Mouse (Mus musculus) heart, embryonic 10.5 days (tissue): ENCODE data around the gene Zfp69. TPM values are rescaled to one million over a fixed set of nuclear protein-coding genes. Genes with fewer than 3 reads are reported as not detected.
A peak's percentile ranks its signal among the peaks of the same experiment; 100 is the strongest.

Source experiments
- DNase-seq: peaks from one replicate; pipeline ENCODE4 v3.0.0-alpha.2; 2017; ENCODE audit warnings: low spot score
- H3K27ac ChIP-seq: fragments of 300-500 bp; sonication (generic); 2 replicates; pipeline ENCODE4 v1.5.1; 2016; ENCODE audit warnings: mild to moderate bottlenecking
- H3K27me3 ChIP-seq: fragments of 300-500 bp; sonication (generic); 2 replicates; pipeline ENCODE4 v1.6.1; 2016; ENCODE audit warnings: mild to moderate bottlenecking; ENCODE audit not compliant: poor library complexity, insufficient read depth, severe bottlenecking
- H3K36me3 ChIP-seq: fragments of 300-500 bp; sonication (generic); 2 replicates; pipeline ENCODE4 v1.6.1; 2016; ENCODE audit warnings: mild to moderate bottlenecking, moderate library complexity
- H3K4me1 ChIP-seq: fragments of 300-500 bp; sonication (generic); 2 replicates; pipeline ENCODE4 v1.6.1; 2016; ENCODE audit warnings: mild to moderate bottlenecking
- H3K4me3 ChIP-seq: fragments of 300-500 bp; sonication (generic); 2 replicates; pipeline ENCODE4 v1.5.1; 2016; ENCODE audit warnings: mild to moderate bottlenecking, moderate library complexity
- H3K9me3 ChIP-seq: fragments of 300-500 bp; sonication (generic); 2 replicates; pipeline ENCODE4 v1.6.1; 2016; ENCODE audit warnings: mild to moderate bottlenecking, moderate library complexity
- WGBS: fragments of 180-500 bp; shearing (Covaris S2); methylation state at CpG from one replicate; pipeline ENCODE4 v1.1.7; 2016; 5-methylcytosine and 5-hydroxymethylcytosine counted together
- polyA plus RNA-seq: library from polyadenylated mRNA; unstranded; fragments of >200 nt; fragmentation: Nextera tagmentation; extraction: Ambion mirVana; gene quantifications from 2 replicates; pipeline ENCODE4 v1.2.1, GENCODE M21; 2016

Gene Zfp69
- polyA plus RNA-seq, 1 experiment from 2014 or later: 15.7 TPM

DNA sequence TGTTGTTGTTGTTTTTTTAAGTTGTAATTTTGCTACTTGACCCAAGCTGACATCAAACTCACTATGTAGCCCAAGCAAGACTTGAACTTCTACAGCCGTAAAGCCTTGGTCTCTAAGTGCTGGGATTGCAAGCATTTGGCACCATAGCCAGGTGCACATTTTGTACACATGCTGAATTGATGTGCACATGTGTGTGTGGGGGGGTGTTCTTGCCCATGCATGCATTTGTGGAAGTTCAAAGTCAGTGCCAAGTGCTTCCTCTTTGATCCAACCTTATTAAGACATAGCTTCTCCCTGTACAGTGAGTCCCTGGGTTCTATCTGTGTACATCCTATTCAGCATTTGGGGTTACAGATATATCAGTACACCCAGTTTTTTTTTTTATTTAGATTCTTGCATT, 4.1 kb upstream of the Zfp69 start:
- no peak overlapping the region for H3K27ac ChIP-seq
- no peaks in the 10 kb centered on the region for H3K9me3 ChIP-seq
- H3K4me3 ChIP-seq: no peak overlapping the region
- no peak for DNase-seq
- no peaks in the 10 kb centered on the region for H3K36me3 ChIP-seq
- no peaks in the 10 kb centered on the region; the same call in none of the 2 replicates for H3K4me1 ChIP-seq
- H3K27me3 ChIP-seq: no peaks in the 10 kb centered on the region
- WGBS: 97% methylated on average over 1 of the region's 1 CpGs

DNA sequence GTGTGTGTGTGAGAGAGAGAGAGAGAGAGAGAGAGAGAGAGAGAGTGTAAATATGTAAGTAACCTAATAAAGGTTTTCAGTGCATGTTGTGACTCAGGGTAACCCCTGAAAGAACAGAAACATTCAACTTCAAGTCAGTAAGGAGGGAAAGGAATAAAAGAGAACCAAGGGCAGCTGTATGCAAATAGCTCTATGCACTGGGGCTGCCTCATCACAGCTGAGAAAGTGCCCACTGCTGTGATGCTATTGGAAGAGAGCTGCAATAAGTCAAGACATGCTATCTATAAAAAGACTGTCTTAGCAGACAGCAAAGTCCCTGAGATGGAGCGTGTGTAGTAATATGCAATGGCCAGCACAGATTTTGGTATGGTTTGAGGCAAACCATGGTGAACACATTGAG, 2.2 kb upstream of the Zfp69 start:
- no peak overlapping the region for H3K27ac ChIP-seq
- H3K27me3 ChIP-seq: no peaks in the 10 kb centered on the region
- no peak overlapping the region for H3K4me3 ChIP-seq
- WGBS: 69% methylated on average over 1 of the region's 1 CpGs
- H3K9me3 ChIP-seq: no peaks in the 10 kb centered on the region
- no peaks in the 10 kb centered on the region for H3K36me3 ChIP-seq
- no peak for DNase-seq
- H3K4me1 ChIP-seq: no peaks in the 10 kb centered on the region; the same call in 1 of the 2 replicates

DNA sequence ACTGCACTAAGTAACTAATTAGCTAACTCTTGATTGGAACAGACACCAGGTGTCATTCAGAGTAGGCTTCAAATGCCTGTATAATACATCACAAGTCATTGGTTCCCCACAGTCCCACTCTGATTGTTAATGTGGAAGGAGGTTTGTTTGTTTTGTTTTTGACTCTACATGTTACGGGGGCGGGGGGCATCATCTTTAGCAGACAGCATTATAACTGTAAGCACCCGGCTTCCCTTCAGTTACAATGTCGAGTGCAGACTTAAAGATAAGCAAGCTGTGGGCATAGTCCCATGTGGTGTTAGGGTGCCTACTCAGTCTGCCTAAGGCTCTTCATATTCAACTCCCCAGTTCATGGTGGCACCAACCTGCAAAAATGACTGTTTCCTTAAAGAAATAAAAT, 1.5 kb upstream of the Zfp69 start:
- H3K4me1 ChIP-seq: no peaks in the 10 kb centered on the region; the same call in 1 of the 2 replicates
- DNase-seq: no peak
- 65% methylated on average over 4 of the region's 4 CpGs for WGBS
- no peak overlapping the region for H3K4me3 ChIP-seq
- H3K27ac ChIP-seq: no peak overlapping the region
- no peaks in the 10 kb centered on the region for H3K27me3 ChIP-seq
- no peaks in the 10 kb centered on the region for H3K36me3 ChIP-seq
- H3K9me3 ChIP-seq: no peaks in the 10 kb centered on the region

DNA sequence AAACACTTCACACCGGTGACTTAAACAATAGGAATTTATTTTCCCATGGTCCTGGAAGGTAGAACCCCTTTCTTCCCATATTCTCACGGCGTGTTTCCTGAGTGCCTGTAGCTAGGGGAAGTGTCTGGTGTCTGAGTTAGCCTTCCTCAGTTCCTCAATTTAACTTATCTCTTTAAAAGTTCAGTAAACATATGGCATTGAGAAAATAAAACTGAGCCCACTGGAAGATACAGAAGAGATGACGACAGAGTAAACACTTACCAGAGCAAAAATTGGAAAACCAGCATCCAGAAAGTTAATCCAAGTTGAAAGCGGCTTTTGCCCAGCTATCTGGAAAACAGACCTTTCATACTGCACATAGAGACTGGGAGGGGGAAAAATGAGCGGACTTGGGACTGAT, 664 bp upstream of the Zfp69 start:
- H3K36me3 ChIP-seq: peaks cover 4% of the 10 kb centered on the region
- WGBS: 46% methylated on average over 6 of the region's 6 CpGs
- no peaks in the 10 kb centered on the region for H3K27me3 ChIP-seq
- peak overlapping the region; percentile 96 for H3K27ac ChIP-seq
- H3K4me1 ChIP-seq: no peaks in the 10 kb centered on the region; the same call in 1 of the 2 replicates
- peak overlapping the region; percentile 93 for H3K4me3 ChIP-seq
- DNase-seq: no peak
- H3K9me3 ChIP-seq: no peaks in the 10 kb centered on the region

DNA sequence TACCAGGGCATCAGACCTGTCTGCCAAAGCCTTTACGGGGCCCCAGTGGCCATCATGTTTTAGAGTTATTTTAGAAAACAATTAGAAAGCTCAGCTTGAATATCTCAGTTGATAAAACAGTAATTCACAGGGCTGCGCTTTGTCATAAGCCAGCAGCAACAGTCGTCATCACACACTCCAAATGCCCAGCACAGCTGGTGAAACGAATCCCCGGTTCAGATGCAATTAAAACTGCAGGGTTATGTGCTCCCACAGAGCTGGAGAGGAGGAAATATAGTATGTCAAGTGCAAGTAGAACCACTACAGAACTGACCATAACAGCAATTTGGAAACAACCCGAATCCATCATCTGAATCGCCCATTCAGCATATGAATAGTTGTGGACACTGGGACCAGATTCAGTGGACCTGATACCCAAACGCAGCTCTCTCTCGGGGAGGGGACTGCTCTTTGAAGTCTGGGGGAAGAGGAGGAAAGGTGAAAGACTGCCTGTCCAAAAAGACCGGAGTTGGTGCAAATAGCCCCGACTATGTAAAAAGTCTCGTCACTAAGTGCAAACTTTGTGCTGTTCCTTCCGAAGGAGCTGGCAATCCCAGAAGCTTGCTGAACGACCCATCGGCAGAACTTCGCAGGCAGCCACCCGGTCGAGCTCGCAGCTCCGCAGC, 604 bp downstream of the Zfp69 start:
- H3K4me1 ChIP-seq: no peaks in the 10 kb centered on the region; the same call in 1 of the 2 replicates
- peak overlapping the region; percentile 96 for H3K27ac ChIP-seq
- peaks cover 16% of the 10 kb centered on the region for H3K36me3 ChIP-seq
- DNase-seq: no peak
- WGBS: 7% methylated on average over 20 of the region's 20 CpGs
- no peaks in the 10 kb centered on the region for H3K9me3 ChIP-seq
- no peaks in the 10 kb centered on the region for H3K27me3 ChIP-seq
- H3K4me3 ChIP-seq: peak overlapping the region; percentile 93

DNA sequence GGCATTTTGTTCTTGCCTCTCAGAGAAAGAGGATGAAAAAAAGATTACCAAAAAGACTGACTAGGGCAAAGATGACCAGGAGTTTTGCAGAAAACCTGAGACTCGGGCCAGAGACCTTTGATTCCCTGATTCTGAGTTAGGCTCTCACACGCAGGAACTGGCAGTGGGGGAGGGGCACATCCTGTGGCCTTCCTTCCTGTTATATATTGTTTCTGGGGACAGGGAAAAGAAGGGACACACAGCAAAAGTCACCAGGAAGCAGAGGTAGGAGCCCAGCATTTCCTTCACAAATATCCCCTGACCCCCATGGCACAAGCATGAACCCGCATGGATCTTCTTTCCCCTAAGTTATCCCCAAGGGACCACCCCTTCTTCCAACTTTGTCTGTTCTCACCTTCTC, 2.6 kb downstream of the Zfp69 start:
- Histone ChIP-seq H3K4me3 (peak overlapping the region; percentile 93), H3K9me3 (no peaks in the 10 kb centered on the region), H3K36me3 (peaks cover 33% of the 10 kb centered on the region), H3K27ac (peak overlapping the region; percentile 57), H3K27me3 (no peaks in the 10 kb centered on the region), H3K4me1 (no peaks in the 10 kb centered on the region; the same call in 1 of the 2 replicates)
- DNase-seq: no peak
- 41% methylated on average over 3 of the region's 3 CpGs for WGBS

DNA sequence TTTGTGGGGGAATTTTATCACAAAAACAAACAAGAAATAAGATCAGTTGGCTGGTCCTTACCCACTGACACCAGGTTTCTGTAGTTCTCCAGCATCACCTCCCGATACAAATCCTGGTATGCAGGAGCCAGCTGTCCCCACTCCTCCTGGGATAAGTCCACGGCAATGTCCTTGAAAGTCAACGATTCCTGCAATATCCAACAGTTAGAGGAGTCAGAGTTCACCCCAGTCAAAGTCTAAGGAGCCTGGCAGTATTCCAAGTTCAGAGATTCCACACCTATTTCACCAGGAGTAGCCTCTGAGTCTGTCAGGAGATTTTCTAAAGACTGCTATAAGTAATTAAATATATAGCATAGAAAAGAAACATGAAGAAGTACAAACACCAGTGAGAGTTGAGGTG, 16.5 kb downstream of the Zfp69 start:
- 81% methylated on average over 3 of the region's 3 CpGs for WGBS

DNA sequence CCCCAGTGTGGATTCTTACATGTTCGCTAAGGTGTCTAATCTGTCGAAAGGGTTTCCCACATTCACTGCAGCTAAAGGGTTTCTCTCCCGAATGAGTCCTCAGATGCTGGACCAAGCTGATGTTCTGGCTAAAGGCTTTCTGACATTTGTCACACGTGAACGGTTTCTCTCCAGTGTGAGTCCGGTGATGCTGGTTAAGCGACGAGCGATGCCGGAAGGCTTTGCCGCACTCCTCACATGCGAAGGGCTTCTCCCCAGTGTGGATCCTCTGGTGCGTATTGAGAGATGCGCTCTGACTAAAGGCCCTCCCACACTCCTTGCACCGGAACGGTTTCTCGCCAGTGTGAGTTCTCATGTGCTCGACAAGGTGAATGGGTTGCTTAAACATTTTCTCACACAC, 20.8 kb downstream of the Zfp69 start:
- no peak for DNase-seq
- WGBS: 91% methylated on average over 18 of the region's 18 CpGs

More for the DNA sequence above, 16.5 kb downstream of the Zfp69 start:
- Histone ChIP-seq H3K27ac (no peak overlapping the region), H3K4me1 (no peaks in the 10 kb centered on the region; the same call in 1 of the 2 replicates), H3K27me3 (no peaks in the 10 kb centered on the region), H3K36me3 (peaks cover 36% of the 10 kb centered on the region), H3K9me3 (peaks cover 5% of the 10 kb centered on the region; the same call in 1 of the 2 replicates), H3K4me3 (no peak overlapping the region)
- DNase-seq: no peak

DNA sequence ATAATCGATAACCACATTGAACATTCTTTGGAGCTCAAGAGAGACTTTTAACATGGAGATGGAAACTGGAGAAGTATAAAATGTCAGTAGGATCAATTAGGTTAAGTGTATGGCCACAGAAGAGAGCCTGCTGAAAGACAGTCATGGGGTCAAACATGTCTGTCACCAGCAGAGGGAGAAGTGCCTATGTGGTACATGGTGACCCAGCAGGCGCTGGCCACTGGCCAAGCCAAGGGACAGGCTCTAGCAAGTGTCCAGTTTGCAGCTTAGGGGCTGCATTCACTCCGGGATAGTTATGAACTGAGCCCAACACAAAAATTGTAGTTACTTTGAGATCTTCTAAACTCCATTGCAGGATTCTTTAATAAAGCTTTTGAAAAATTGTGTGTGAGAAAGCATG, 22.8 kb downstream of the Zfp69 start:
- 79% methylated on average over 3 of the region's 3 CpGs for WGBS
- no peak for DNase-seq
- Histone ChIP-seq H3K9me3 (peaks cover 5% of the 10 kb centered on the region; the same call in 1 of the 2 replicates), H3K27ac (no peak overlapping the region), H3K4me3 (no peak overlapping the region), H3K27me3 (no peaks in the 10 kb centered on the region), H3K4me1 (peaks cover 5% of the 10 kb centered on the region; the same call in 1 of the 2 replicates), H3K36me3 (peaks cover 23% of the 10 kb centered on the region)

More for the DNA sequence above, 20.8 kb downstream of the Zfp69 start:
- H3K9me3 ChIP-seq: peaks cover 5% of the 10 kb centered on the region; the same call in 1 of the 2 replicates
- H3K4me3 ChIP-seq: no peak overlapping the region
- peaks cover 36% of the 10 kb centered on the region for H3K36me3 ChIP-seq
- H3K4me1 ChIP-seq: no peaks in the 10 kb centered on the region; the same call in 1 of the 2 replicates
- H3K27me3 ChIP-seq: no peaks in the 10 kb centered on the region
- no peak overlapping the region for H3K27ac ChIP-seq

DNA sequence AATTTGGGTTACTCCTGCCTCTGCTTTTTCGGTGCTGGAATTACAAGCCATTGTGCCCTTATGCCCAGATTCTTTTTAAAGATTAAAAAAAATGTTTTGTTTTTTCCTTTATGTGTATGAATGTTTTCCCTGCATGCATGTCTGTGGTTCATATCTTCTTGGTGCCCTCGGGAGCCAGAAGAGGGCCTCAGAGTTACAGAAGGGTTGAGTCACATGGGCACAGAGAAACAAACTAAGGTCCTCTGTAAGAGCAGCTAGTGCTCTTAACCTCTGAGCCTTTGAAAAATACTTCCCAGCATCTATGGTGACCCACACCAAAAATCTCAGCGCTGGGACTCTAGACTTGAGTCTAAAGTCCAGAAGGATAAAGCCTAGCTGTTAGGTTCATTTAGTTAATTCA, 26.1 kb downstream of the Zfp69 start:
- Histone ChIP-seq H3K27me3 (no peaks in the 10 kb centered on the region), H3K4me3 (peak overlapping the region; percentile 80), H3K4me1 (peaks cover 5% of the 10 kb centered on the region; the same call in 1 of the 2 replicates), H3K36me3 (peaks cover 30% of the 10 kb centered on the region), H3K9me3 (no peaks in the 10 kb centered on the region), H3K27ac (peak overlapping the region; percentile 92)
- DNase-seq: no peak
- WGBS: 9% methylated on average over 3 of the region's 3 CpGs

DNA sequence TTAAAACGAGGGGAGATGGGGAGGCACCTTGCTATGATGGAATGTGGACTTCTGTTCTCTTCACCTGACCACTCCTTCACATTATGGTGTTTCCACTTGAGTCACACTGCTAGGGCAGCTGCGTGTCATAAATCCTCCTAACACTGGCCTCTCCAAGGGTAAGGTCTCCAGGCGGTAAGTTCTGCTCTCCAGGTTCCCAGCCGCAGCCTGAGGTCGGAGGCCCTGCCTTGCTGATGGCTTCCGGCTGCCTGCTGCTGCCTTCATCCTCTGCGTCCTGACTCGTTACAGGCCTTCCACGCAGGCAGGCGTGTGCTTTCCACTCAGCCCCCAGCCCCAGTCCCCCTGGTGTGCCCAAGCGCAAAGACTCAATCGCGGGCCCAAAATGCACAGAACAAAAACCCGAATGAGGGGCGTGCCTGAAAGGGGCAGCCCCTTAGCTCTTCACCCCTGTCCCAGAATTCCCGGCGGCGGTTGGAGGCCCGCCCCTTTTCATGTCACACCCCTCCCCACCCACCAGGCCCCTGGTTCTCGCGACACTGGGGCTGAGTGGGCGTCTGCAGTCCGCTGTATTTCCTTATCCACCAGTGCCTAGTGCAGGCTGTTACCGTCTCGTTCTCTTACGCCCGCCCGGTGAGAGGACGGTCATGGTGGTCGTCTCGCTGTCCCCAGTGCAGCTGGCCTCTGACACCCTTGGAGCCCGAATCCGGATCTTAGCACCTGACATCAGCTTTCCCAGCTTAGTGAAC, 26.8 kb downstream of the Zfp69 start, which contains the start of gene Exo5:
Gene Exo5 (minus strand): TSS at position 464 of the 746 bp plus-strand sequence.
- H3K9me3 ChIP-seq: no peaks in the 10 kb centered on the region
- peak within 1 kb of the TSS; percentile 80 for H3K4me3 ChIP-seq
- H3K4me1 ChIP-seq: peaks cover 5% of the 10 kb centered on the region; the same call in 1 of the 2 replicates
- WGBS: 1% methylated on average over 33 of the region's 33 CpGs
- H3K27ac ChIP-seq: peak within 1 kb of the TSS; percentile 92
- peaks cover 32% of the 10 kb centered on the region for H3K36me3 ChIP-seq
- peak; percentile 99 for DNase-seq
- H3K27me3 ChIP-seq: no peaks in the 10 kb centered on the region

DNA sequence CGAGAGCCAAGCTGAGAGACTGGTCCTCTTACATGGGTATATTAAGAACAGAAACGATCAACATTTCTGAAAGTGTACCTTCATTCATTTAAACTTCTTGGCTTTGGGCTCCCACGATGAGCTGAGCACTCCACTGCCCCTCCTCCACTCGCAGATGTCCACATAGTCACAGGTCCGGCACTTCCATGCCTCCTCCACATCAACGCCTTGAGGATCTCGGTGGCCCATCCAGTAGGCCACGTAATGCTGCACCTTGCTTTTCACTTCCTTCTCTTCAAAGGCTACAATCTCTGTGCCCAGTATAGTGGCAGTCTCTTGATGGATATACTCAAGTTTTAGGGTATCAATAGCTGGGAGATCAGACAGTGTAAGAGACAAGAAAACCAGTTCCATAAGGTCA, 30.0 kb downstream of the Zfp69 start:
- Histone ChIP-seq H3K27ac (no peak overlapping the region), H3K27me3 (no peaks in the 10 kb centered on the region), H3K4me3 (no peak overlapping the region), H3K9me3 (no peaks in the 10 kb centered on the region), H3K4me1 (peaks cover 5% of the 10 kb centered on the region; the same call in 1 of the 2 replicates), H3K36me3 (peaks cover 36% of the 10 kb centered on the region)
- WGBS: 88% methylated on average over 8 of the region's 8 CpGs
- DNase-seq: no peak

DNA sequence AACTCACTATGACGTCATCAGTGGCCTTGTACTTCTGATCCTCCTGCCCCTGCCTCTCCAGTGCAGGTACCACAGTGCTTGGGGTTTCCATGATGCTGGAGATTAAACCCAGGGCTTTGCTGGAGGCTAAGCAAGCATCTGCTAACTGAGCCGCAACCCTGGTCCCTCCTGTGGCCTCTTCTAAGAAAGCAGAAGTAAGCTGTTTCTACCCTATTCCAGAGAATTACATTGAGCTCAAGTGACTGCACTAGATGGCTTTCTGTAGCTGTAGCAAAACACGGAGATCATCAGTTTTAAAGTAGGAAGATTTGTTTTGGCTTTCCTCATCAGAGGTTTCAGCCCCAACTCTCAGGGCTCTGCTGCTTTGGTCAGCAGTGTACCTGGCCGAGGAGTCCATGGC, 37.0 kb downstream of the Zfp69 start:
- 0 out of 2 replicates have a peak, but pooled peaks cover 2% of the 10 kb centered on the region for H3K36me3 ChIP-seq
- H3K4me3 ChIP-seq: no peak overlapping the region
- H3K27ac ChIP-seq: no peak overlapping the region
- no peaks in the 10 kb centered on the region for H3K9me3 ChIP-seq
- DNase-seq: no peak
- H3K4me1 ChIP-seq: no peaks in the 10 kb centered on the region
- H3K27me3 ChIP-seq: 0 out of 2 replicates have a peak, but pooled peaks cover 7% of the 10 kb centered on the region
- 68% methylated on average over 4 of the region's 4 CpGs for WGBS
